Mouse (Mus musculus) ES-E14 (cell line): ENCODE data around the gene Aanat. TPM values are rescaled to one million over a fixed set of nuclear protein-coding genes. Genes with fewer than 3 reads are reported as not detected.

Experiments used
- DNase-seq: peaks from one replicate; pipeline ENCODE4 v3.0.0-alpha.2; 2013; ENCODE audit warnings: low read depth, low spot score
- H3K27ac ChIP-seq: 2 replicates; pipeline ENCODE4 v1.5.1; 2012; ENCODE audit warnings: low read depth, mild to moderate bottlenecking, low read length, moderate library complexity, mixed read lengths; ENCODE audit not compliant: poor library complexity, insufficient read depth, severe bottlenecking
- H3K36me3 ChIP-seq: 2 replicates; pipeline ENCODE4 v1.6.1; 2012; ENCODE audit warnings: mild to moderate bottlenecking, low read length, moderate library complexity, mixed read lengths; ENCODE audit not compliant: control insufficient read depth, poor library complexity, insufficient read depth, severe bottlenecking
- H3K4me1 ChIP-seq, 2 experiments: fragments of 150-350 bp in 1 of 2; sonication (generic) in 1 of 2; 2 replicates each; pipeline ENCODE4 v1.6.1; 2012; ENCODE audit warnings: low read length in 2 of 2, mild to moderate bottlenecking in 1 of 2, mixed read lengths in 1 of 2; ENCODE audit not compliant: control insufficient read depth in 2 of 2, insufficient read depth in 2 of 2, poor library complexity in 1 of 2
- H3K4me3 ChIP-seq, 2 experiments: fragments of 150-350 bp in 1 of 2; sonication (generic) in 1 of 2; 2 replicates each; pipeline ENCODE4 v1.5.1; 2012; ENCODE audit warnings: low read length in 2 of 2, low read depth in 1 of 2, mild to moderate bottlenecking in 1 of 2, mixed read lengths in 1 of 2; ENCODE audit not compliant: insufficient read depth in 1 of 2, poor library complexity in 1 of 2, severe bottlenecking in 1 of 2
- H3K9ac ChIP-seq: 2 replicates; pipeline ENCODE4 v1.6.1; 2012; ENCODE audit warnings: low read depth, mild to moderate bottlenecking, low read length, mixed read lengths; ENCODE audit not compliant: poor library complexity, insufficient read depth, severe bottlenecking
- H3K9me3 ChIP-seq: fragments of 150-350 bp; sonication (generic); 2 replicates; pipeline ENCODE4 v1.6.1; 2012; ENCODE audit warnings: low read depth, mild to moderate bottlenecking, low read length; ENCODE audit not compliant: control insufficient read depth, insufficient read depth
- CHD2 ChIP-seq: IDR thresholded peaks from 2 replicates; pipeline ENCODE4 v1.6.1; 2014; ENCODE audit warnings: mild to moderate bottlenecking, low read depth, low read length, inconsistent platforms
- HCFC1 ChIP-seq: IDR thresholded peaks from 2 replicates; pipeline ENCODE4 v1.6.1; 2012; ENCODE audit warnings: low read length, inconsistent platforms, borderline replicate concordance; ENCODE audit not compliant: insufficient read depth
- MAFK ChIP-seq: IDR thresholded peaks from 2 replicates; pipeline ENCODE4 v1.6.1; 2014; ENCODE audit warnings: mild to moderate bottlenecking, low read depth, low read length, inconsistent platforms; ENCODE audit not compliant: insufficient read depth
- ZC3H11A ChIP-seq: IDR thresholded peaks from 2 replicates; pipeline ENCODE4 v1.6.1; 2012; ENCODE audit warnings: low read depth, mild to moderate bottlenecking, inconsistent platforms, low read length, borderline replicate concordance
- ZNF384 ChIP-seq: IDR thresholded peaks from 2 replicates; pipeline ENCODE4 v1.6.1; 2012; ENCODE audit warnings: low read depth, low read length, inconsistent platforms
- in situ Hi-C, 2 experiments: fragments of 600-800 bp; cut with MboI; formaldehyde crosslinking; loops; one replicate each; pipeline ENCODE4 v1.15.1; 2025; ENCODE audit warnings: low sequenced_read_pairs in 2 of 2, inconsistent platforms in 1 of 2; ENCODE audit not compliant: unreplicated experiment in 2 of 2
- total RNA-seq: library from RNA; depleted of rRNA; stranded (reverse); fragments of 300-350 nt; gene quantifications from 2 replicates; pipeline ENCODE4 v1.2.3, GENCODE M21; 2012

Gene Aanat
- total RNA-seq, 1 experiment, result 0.94 TPM

DNA sequence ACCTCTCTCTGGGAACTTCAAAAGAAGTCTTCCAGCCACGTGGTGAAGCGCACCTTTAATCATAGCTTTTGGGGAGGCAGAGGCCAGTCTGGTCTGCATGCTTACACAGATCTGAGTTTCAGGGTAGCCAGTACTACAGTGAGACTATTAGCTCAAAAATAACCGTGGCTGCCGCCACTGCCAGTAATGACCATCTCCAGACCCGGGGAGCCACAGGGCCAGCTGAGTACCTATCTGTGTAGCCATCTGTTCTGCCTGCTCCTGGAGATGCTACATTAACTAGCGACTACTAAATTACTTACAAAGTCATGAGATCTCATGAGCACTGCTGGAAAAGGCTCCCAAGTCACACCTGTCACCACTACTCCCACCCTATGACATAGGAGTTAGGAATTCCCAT is 11.2 kb upstream of the Aanat start:
- H3K4me1 ChIP-seq, result peaks cover 5 to 26% of the 10 kb centered on the region in 2 experiments

DNA sequence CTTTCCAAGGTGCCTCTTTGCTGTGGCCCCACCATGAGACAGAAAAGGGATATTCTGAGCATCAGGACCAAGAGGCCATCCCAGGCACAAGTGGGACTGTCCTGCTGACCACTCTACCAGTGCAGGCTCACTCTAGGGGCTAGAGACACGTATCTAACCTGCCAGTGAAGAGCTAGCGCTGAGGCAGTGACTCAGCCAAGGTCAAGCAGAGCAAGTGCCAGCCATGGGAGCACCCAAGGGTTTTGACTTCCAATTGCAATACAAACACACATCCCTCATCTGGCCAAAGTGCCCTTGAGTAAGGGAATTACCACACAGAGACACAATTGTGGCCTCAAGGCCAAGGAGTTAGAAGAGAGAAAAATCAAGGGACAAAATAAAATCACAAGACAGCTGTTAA is 10.8 kb upstream of the Aanat start:
- no peak overlapping the region for H3K4me3 ChIP-seq
- no peak for DNase-seq
- H3K36me3 ChIP-seq, result peaks cover 8% of the 10 kb centered on the region; the same call in 1 of the 2 replicates
- H3K9ac ChIP-seq, result no peak overlapping the region
- no peaks in the 10 kb centered on the region for H3K9me3 ChIP-seq
- TF ChIP-seq HCFC1 (no peak), MAFK (no peak), ZNF384 (no peak), CHD2 (no peak), ZC3H11A (no peak)
- peaks cover 7 to 26% of the 10 kb centered on the region in 2 experiments for H3K4me1 ChIP-seq
- no peak overlapping the region for H3K27ac ChIP-seq
- in situ Hi-C loops, result no loop called here

More for the DNA sequence above, 11.2 kb upstream of the Aanat start:
- in situ Hi-C loops, result no loop called here
- Histone ChIP-seq H3K27ac (no peak overlapping the region), H3K36me3 (peaks cover 8% of the 10 kb centered on the region; the same call in 1 of the 2 replicates), H3K9ac (no peak overlapping the region), H3K9me3 (no peaks in the 10 kb centered on the region), H3K4me3 (no peak overlapping the region)
- no peak for TF ChIP-seq MAFK
- no peak for TF ChIP-seq CHD2
- no peak for TF ChIP-seq HCFC1
- no peak for TF ChIP-seq ZNF384
- TF ChIP-seq ZC3H11A, result no peak
- no peak for DNase-seq

DNA sequence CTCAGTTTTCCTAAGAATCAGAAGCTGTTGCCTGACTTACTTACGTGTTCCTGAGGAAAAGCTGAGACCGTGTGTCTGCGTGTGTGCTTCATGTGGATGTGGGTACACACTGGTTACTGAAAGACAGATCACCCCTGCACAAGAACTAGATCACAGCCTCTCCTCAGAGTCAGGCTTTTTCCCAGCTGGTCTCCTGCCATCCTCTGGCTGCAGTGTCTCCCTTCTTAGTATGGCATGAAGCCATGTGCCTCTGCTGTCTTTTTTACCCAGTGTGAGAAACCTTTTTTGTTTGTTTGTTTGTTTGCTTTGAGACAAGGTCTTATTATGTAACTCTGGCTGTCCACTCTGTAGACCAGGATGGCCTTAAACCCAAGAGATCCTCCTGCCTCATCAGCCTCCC is 7.0 kb upstream of the Aanat start:
- no peaks in the 10 kb centered on the region; the same call in 1 of the 2 replicates for H3K36me3 ChIP-seq
- in situ Hi-C loops, result no loop called here
- no peak for DNase-seq
- TF ChIP-seq HCFC1 (no peak), ZC3H11A (no peak), MAFK (no peak), ZNF384 (no peak), CHD2 (no peak)
- H3K9ac ChIP-seq, result no peak overlapping the region
- H3K27ac ChIP-seq, result no peak overlapping the region
- H3K4me1 ChIP-seq, result peaks cover 2 to 16% of the 10 kb centered on the region in 2 experiments; a peak in 2 of 4 replicates
- no peaks in the 10 kb centered on the region for H3K9me3 ChIP-seq
- no peak overlapping the region for H3K4me3 ChIP-seq

DNA sequence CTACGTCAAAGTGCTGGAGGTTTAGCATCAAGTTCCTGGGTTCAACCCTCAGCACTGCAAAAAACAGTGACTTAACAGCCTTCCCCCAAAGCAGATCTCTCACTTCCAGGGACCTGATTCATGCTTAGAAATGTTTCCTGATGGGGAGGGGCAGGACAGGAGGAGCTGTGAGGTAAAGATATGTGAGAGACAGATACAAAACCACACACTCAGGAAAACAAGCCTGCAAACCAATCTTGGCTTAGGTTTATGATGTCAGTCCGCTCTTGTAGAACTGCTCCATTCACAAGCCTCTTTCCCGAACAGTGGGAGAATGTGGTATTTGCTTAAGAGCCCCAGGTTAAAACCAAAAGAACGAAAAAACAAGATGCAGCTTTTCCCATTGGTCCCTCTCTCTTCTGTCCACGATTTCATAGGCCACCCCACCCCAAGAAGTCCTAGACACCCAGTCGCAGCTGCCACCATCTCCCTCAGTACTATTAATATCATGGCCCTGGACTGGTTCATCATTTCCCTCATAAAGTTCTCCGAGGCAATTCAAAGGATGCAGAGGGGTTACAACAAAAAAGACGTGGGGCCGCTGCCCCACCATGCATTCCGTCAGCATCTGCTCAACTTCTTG is 6.1 kb upstream of the Aanat start:
- in situ Hi-C loops, result no loop called here
- DNase-seq, result no peak
- H3K36me3 ChIP-seq, result no peaks in the 10 kb centered on the region; the same call in 1 of the 2 replicates
- peaks cover 2 to 12% of the 10 kb centered on the region in 2 experiments; a peak in 2 of 4 replicates for H3K4me1 ChIP-seq
- H3K4me3 ChIP-seq, result peak overlapping the region; percentile 81 to 91
- no peaks in the 10 kb centered on the region for H3K9me3 ChIP-seq
- peak overlapping the region; percentile 79; the same call in 1 of the 2 replicates for H3K9ac ChIP-seq
- TF ChIP-seq HCFC1 (no peak), ZNF384 (no peak)
- no peak overlapping the region for H3K27ac ChIP-seq
